10 mouse cellular contexts compared by ENCODE assay signal in genomic region chr7:49158641-49159381, GRCm38 (mm10).
DNase-seq lines count a peak whose midpoint lies in the region; ATAC-seq lines count a peak whose summit lies in the region.
"Had no signal": no experiment of that assay in that cellular context is flagged by ENCODE, and none has a peak within 500 bp of the region (broad histone marks: within the 10 kb centered on the region; RNA-seq: fewer than 3 reads in every experiment).

No protein-coding gene starts in this region.

- H3K36me3 ChIP-seq in liver, embryonic 12.5 days: no peaks in the 10 kb centered on the region
- H3K36me3 ChIP-seq: embryonic facial prominence, embryonic 13.5 days had no signal

- no peaks in the 10 kb centered on the region for H3K9me3 ChIP-seq in liver, embryonic 12.5 days (replicated peaks)

- no peaks in the 10 kb centered on the region for H3K4me1 ChIP-seq in liver, embryonic 12.5 days

- no peaks in the 10 kb centered on the region for H3K27me3 ChIP-seq in liver, embryonic 12.5 days (replicated peaks)
- H3K27me3 ChIP-seq: embryonic facial prominence, embryonic 13.5 days had no signal

- ATAC-seq in frontal cortex, adult (ENCODE audit: low TSS enrichment): peak; percentile 48; the same call in 1 of the 2 replicates
- ATAC-seq in liver, embryonic 12.5 days: no peak

- 53% methylated on average over 12 of the region's 12 CpGs for WGBS in liver, embryonic 12.5 days (ENCODE audit: insufficient replicate concordance)

- no peak overlapping the region for H3K27ac ChIP-seq in liver, embryonic 12.5 days
- H3K27ac ChIP-seq: embryonic facial prominence, embryonic 13.5 days had no signal

- H3K4me2 ChIP-seq in liver, embryonic 12.5 days: no peak overlapping the region
- H3K4me2 ChIP-seq: embryonic facial prominence, embryonic 13.5 days had no signal

- intact Hi-C loops in heart, postnatal 10 days (cut with DNase I): no loop called here

- no peak overlapping the region for H3K9ac ChIP-seq in liver, embryonic 12.5 days
- H3K9ac ChIP-seq: embryonic facial prominence, embryonic 13.5 days had no signal

- no peak for DNase-seq in frontal cortex, postnatal 14 days (ENCODE audit: low spot score in 2 of 2)
- peak; percentile 46 for DNase-seq in 3T3-L1 (ENCODE audit: low read depth, low spot score)
- DNase-seq in cerebellum, adult 8-10 months: peak; percentile 54
- peak; percentile 67 to 75 for DNase-seq in heart, postnatal 10 days
- DNase-seq in right cerebral cortex, postnatal 36 days (ENCODE audit: low spot score in 2 of 2): no peak
- no peak for DNase-seq in testis, postnatal 14 days (ENCODE audit: low spot score)
- DNase-seq: thymus, postnatal 4 days had no signal

- H3K4me3 ChIP-seq in liver, embryonic 12.5 days: no peak overlapping the region
- H3K4me3 ChIP-seq: embryonic facial prominence, embryonic 13.5 days had no signal

Comparison
In these comparisons a context has a peak if more than half of its experiments do, and no peak if none do; other contexts are left out.
1. DNase-seq: peak in 3T3-L1 (single experiment), cerebellum, adult 8-10 months (single experiment) and heart, postnatal 10 days (2 of 2); none in frontal cortex, postnatal 14 days (0 of 2), right cerebral cortex, postnatal 36 days (0 of 2) and testis, postnatal 14 days (single experiment).